18 mouse cellular contexts compared by ENCODE assay signal in the genomic region with DNA sequence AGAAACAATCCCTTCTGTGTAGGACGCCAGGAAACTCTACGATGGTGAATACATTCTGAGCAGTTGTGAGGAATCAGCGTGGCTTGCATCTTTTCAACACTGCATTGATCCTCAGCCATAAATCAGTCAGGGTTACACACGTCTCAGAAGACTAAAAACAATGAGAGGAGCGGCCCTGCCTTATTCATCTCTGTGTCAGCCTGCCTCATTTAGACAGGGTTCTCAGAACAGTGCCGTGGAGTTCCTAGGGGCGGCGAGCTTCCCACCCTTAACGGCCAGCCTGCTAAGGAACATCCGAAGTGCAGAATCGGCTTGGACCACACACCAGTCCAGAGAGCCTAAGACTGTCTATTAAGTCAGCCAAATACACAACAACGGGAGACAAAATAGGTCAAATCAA. TPM values are rescaled to one million over a fixed set of nuclear protein-coding genes. Genes with fewer than 3 reads are reported as not detected.
DNase-seq lines count a peak whose midpoint lies in the region; ATAC-seq and TF ChIP-seq lines count a peak whose summit lies in the region.
"Had no signal": no experiment of that assay in that cellular context is flagged by ENCODE, and none has a peak within 500 bp of the region (broad histone marks: within the 10 kb centered on the region; RNA-seq: fewer than 3 reads in every experiment).

No protein-coding gene starts in this region.

- no peak for TF ChIP-seq EP300 in stomach, postnatal 0 days (optimal IDR thresholded peaks at IDR 0.05)

- peak overlapping the region; percentile 57; the same call in 1 of the 2 replicates for H3K27ac ChIP-seq in hindbrain, embryonic 10.5 days
- H3K27ac ChIP-seq in hindbrain, embryonic 14.5 days = no peak overlapping the region
- no peak overlapping the region for H3K27ac ChIP-seq in hindbrain, embryonic 16.5 days (ENCODE audit: low read depth, low read length)
- no peak overlapping the region for H3K27ac ChIP-seq in stomach, postnatal 0 days (replicated peaks)
- H3K27ac ChIP-seq in forebrain, embryonic 16.5 days (ENCODE audit: low read length) = no peak overlapping the region
- H3K27ac ChIP-seq: embryonic facial prominence, embryonic 12.5 days; forebrain, embryonic 10.5 days; heart, embryonic 10.5 days; liver, embryonic 13.5 days had no signal

- WGBS in hindbrain, embryonic 10.5 days = 55% methylated on average over 12 of the region's 12 CpGs
- 28% methylated on average over 12 of the region's 12 CpGs for WGBS in hindbrain, embryonic 14.5 days
- WGBS in hindbrain, embryonic 16.5 days = 21% methylated on average over 12 of the region's 12 CpGs
- 30% methylated on average over 12 of the region's 12 CpGs for WGBS in stomach, postnatal 0 days
- 20% methylated on average over 12 of the region's 12 CpGs for WGBS in forebrain, embryonic 16.5 days

- H3K9me3 ChIP-seq in hindbrain, embryonic 10.5 days = no peaks in the 10 kb centered on the region
- H3K9me3 ChIP-seq in hindbrain, embryonic 14.5 days (ENCODE audit: control insufficient read depth, low read length) = no peaks in the 10 kb centered on the region
- no peaks in the 10 kb centered on the region for H3K9me3 ChIP-seq in hindbrain, embryonic 16.5 days (ENCODE audit: control insufficient read depth, low read length)
- H3K9me3 ChIP-seq in stomach, postnatal 0 days (ENCODE audit: control insufficient read depth, low read length) = no peaks in the 10 kb centered on the region
- no peaks in the 10 kb centered on the region for H3K9me3 ChIP-seq in forebrain, embryonic 16.5 days (ENCODE audit: control insufficient read depth, low read length)
- H3K9me3 ChIP-seq: embryonic facial prominence, embryonic 12.5 days; forebrain, embryonic 10.5 days; heart, embryonic 10.5 days; liver, embryonic 13.5 days had no signal

- no peak overlapping the region for H3K9ac ChIP-seq in hindbrain, embryonic 14.5 days
- no peak overlapping the region for H3K9ac ChIP-seq in hindbrain, embryonic 16.5 days (ENCODE audit: low read depth, low read length)
- H3K9ac ChIP-seq in stomach, postnatal 0 days (ENCODE audit: low read length) = no peak overlapping the region
- no peak overlapping the region for H3K9ac ChIP-seq in forebrain, embryonic 16.5 days (replicated peaks; ENCODE audit: low read depth, low read length)
- H3K9ac ChIP-seq: embryonic facial prominence, embryonic 12.5 days; liver, embryonic 13.5 days had no signal

- H3K4me2 ChIP-seq in hindbrain, embryonic 14.5 days (replicated peaks) = no peak overlapping the region
- no peak overlapping the region for H3K4me2 ChIP-seq in hindbrain, embryonic 16.5 days (ENCODE audit: low read length)
- no peak overlapping the region for H3K4me2 ChIP-seq in stomach, postnatal 0 days (replicated peaks; ENCODE audit: low read depth)
- no peak overlapping the region for H3K4me2 ChIP-seq in forebrain, embryonic 16.5 days (ENCODE audit: low read length)
- H3K4me2 ChIP-seq: embryonic facial prominence, embryonic 12.5 days; liver, embryonic 13.5 days had no signal

- no peaks in the 10 kb centered on the region for H3K27me3 ChIP-seq in hindbrain, embryonic 10.5 days (ENCODE audit: insufficient read depth, poor library complexity, severe bottlenecking)
- H3K27me3 ChIP-seq in hindbrain, embryonic 14.5 days (ENCODE audit: control insufficient read depth, insufficient read depth, low read length) = no peaks in the 10 kb centered on the region
- H3K27me3 ChIP-seq in hindbrain, embryonic 16.5 days (replicated peaks; ENCODE audit: control insufficient read depth, insufficient read depth, low read length) = no peaks in the 10 kb centered on the region
- H3K27me3 ChIP-seq in stomach, postnatal 0 days (ENCODE audit: control insufficient read depth, insufficient read depth, low read length) = no peaks in the 10 kb centered on the region
- H3K27me3 ChIP-seq in forebrain, embryonic 16.5 days (replicated peaks; ENCODE audit: control insufficient read depth, insufficient read depth, low read length) = no peaks in the 10 kb centered on the region
- H3K27me3 ChIP-seq: embryonic facial prominence, embryonic 12.5 days; liver, embryonic 13.5 days had no signal

- H3K36me3 ChIP-seq in hindbrain, embryonic 10.5 days = no peaks in the 10 kb centered on the region
- no peaks in the 10 kb centered on the region for H3K36me3 ChIP-seq in hindbrain, embryonic 14.5 days (replicated peaks; ENCODE audit: control insufficient read depth, insufficient read depth)
- no peaks in the 10 kb centered on the region for H3K36me3 ChIP-seq in hindbrain, embryonic 16.5 days (ENCODE audit: control insufficient read depth, insufficient read depth, low read length)
- H3K36me3 ChIP-seq in stomach, postnatal 0 days (ENCODE audit: control insufficient read depth, insufficient read depth, low read length) = no peaks in the 10 kb centered on the region
- H3K36me3 ChIP-seq in forebrain, embryonic 16.5 days (ENCODE audit: control insufficient read depth, insufficient read depth) = no peaks in the 10 kb centered on the region
- H3K36me3 ChIP-seq: embryonic facial prominence, embryonic 12.5 days; forebrain, embryonic 10.5 days; heart, embryonic 10.5 days; liver, embryonic 13.5 days had no signal

- peak; percentile 49 for TF ChIP-seq CTCF in stomach, postnatal 0 days (IDR thresholded peaks at IDR 0.05; ENCODE audit: low read depth)

- peaks cover 24% of the 10 kb centered on the region; the same call in 1 of the 2 replicates for H3K4me1 ChIP-seq in hindbrain, embryonic 10.5 days (replicated peaks)
- H3K4me1 ChIP-seq in hindbrain, embryonic 14.5 days (replicated peaks; ENCODE audit: control insufficient read depth, insufficient read depth, low read length) = no peaks in the 10 kb centered on the region; the same call in 1 of the 2 replicates
- no peaks in the 10 kb centered on the region; the same call in 1 of the 2 replicates for H3K4me1 ChIP-seq in hindbrain, embryonic 16.5 days (ENCODE audit: control insufficient read depth, insufficient read depth, low read depth, low read length)
- no peaks in the 10 kb centered on the region for H3K4me1 ChIP-seq in stomach, postnatal 0 days (replicated peaks; ENCODE audit: control insufficient read depth, insufficient read depth)
- 0 out of 2 replicates have a peak, but pooled peaks cover 3% of the 10 kb centered on the region for H3K4me1 ChIP-seq in forebrain, embryonic 16.5 days (replicated peaks; ENCODE audit: control insufficient read depth, insufficient read depth, low read length)
- H3K4me1 ChIP-seq: embryonic facial prominence, embryonic 12.5 days; liver, embryonic 13.5 days had no signal

- DNase-seq in hindbrain, embryonic 10.5 days (ENCODE audit: low spot score) = peak; percentile 16
- no peak for DNase-seq in hindbrain, embryonic 14.5 days (ENCODE audit: low spot score)
- peak; percentile 35 for DNase-seq in retina, embryonic 14.5 days (ENCODE audit: low spot score)
- DNase-seq in retina, postnatal 1 day = no peak
- DNase-seq in stomach, postnatal 0 days (ENCODE audit: low spot score) = no peak
- DNase-seq: cerebellum, adult 8-10 months; heart, postnatal 4 days; kidney, adult 9 months; layer of hippocampus, adult 9-11 months; liver, embryonic 13.5 days; lung, postnatal 10 days; midbrain, embryonic 14.5 days; right cerebral cortex, postnatal 14 days had no signal

- H3K4me3 ChIP-seq in hindbrain, embryonic 10.5 days = no peak overlapping the region
- H3K4me3 ChIP-seq in hindbrain, embryonic 14.5 days (replicated peaks; ENCODE audit: low read length) = no peak overlapping the region
- H3K4me3 ChIP-seq in hindbrain, embryonic 16.5 days (ENCODE audit: low read length) = no peak overlapping the region
- no peak overlapping the region for H3K4me3 ChIP-seq in stomach, postnatal 0 days (ENCODE audit: low read depth, low read length)
- no peak overlapping the region for H3K4me3 ChIP-seq in forebrain, embryonic 16.5 days (replicated peaks; ENCODE audit: low read length)
- H3K4me3 ChIP-seq: embryonic facial prominence, embryonic 12.5 days; forebrain, embryonic 10.5 days; heart, embryonic 10.5 days; liver, embryonic 13.5 days had no signal

- ATAC-seq in hindbrain, embryonic 14.5 days (ENCODE audit: low FRiP score) = no peak
- peak; percentile 56; the same call in 1 of the 2 replicates for ATAC-seq in hindbrain, embryonic 16.5 days
- no peak for ATAC-seq in stomach, postnatal 0 days (ENCODE audit: low FRiP score, low TSS enrichment)
- ATAC-seq in forebrain, embryonic 16.5 days = no peak; the same call in 1 of the 2 replicates

RNA-seq across cellular contexts. Expression of gene Ttf2, which starts 20.0 kb away (rescaled TPM):
- polyA plus RNA-seq in hindbrain, embryonic 10.5 days (2016; fragmentation: Nextera tagmentation; extraction: Ambion mirVana) = 24.3 and 28.1 TPM in 2 replicates
- polyA plus RNA-seq in hindbrain, embryonic 14.5 days (2014; fragmentation: Nextera tagmentation; extraction: Ambion mirVana) = 4.8 and 5.5 TPM in 2 replicates
- 3.6 and 4.8 TPM in 2 replicates for polyA plus RNA-seq in hindbrain, embryonic 16.5 days (2015; fragmentation: Nextera tagmentation; extraction: Ambion mirVana)
- polyA plus RNA-seq in stomach, postnatal 0 days (2015; fragmentation: Nextera tagmentation; extraction: Ambion mirVana) = 3.6 and 4.1 TPM in 2 replicates
- polyA plus RNA-seq in forebrain, embryonic 16.5 days (2015; fragmentation: Nextera tagmentation; extraction: Ambion mirVana) = 6.2 and 7.1 TPM in 2 replicates

RNA-seq across cellular contexts. Expression of gene Cd101, which starts 39.9 kb away (rescaled TPM):
- 0.05 TPM in 1 of 2 replicates, not detected in the other for polyA plus RNA-seq in hindbrain, embryonic 10.5 days (2016; fragmentation: Nextera tagmentation; extraction: Ambion mirVana)
- 0.05 and 0.07 TPM in 2 replicates for polyA plus RNA-seq in hindbrain, embryonic 14.5 days (2014; fragmentation: Nextera tagmentation; extraction: Ambion mirVana)
- polyA plus RNA-seq in hindbrain, embryonic 16.5 days (2015; fragmentation: Nextera tagmentation; extraction: Ambion mirVana) = 0.06 and 0.08 TPM in 2 replicates
- 0.06 and 0.11 TPM in 2 replicates for polyA plus RNA-seq in stomach, postnatal 0 days (2015; fragmentation: Nextera tagmentation; extraction: Ambion mirVana)
- not detected in 2 replicates for polyA plus RNA-seq in forebrain, embryonic 16.5 days (2015; fragmentation: Nextera tagmentation; extraction: Ambion mirVana)
- polyA plus RNA-seq: forebrain, embryonic 10.5 days; midbrain, embryonic 14.5 days had no signal

Comparison
In these comparisons a context has a peak if more than half of its experiments do, and no peak if none do; other contexts are left out.
1. DNase-seq: peak in hindbrain, embryonic 10.5 days (single experiment) and retina, embryonic 14.5 days (single experiment); none in hindbrain, embryonic 14.5 days (single experiment), retina, postnatal 1 day (single experiment) and stomach, postnatal 0 days (single experiment).